Mouse (Mus musculus): ENCODE results near the gene Ksr2.
A peak's percentile ranks its signal among the peaks of the same experiment; 100 is the strongest.
"Not testable (repeated sequence)": the region's sequence is repeated elsewhere in the genome, so short reads cannot be mapped to it uniquely, and the experiment has no call there.

The Ksr2 gene

GRCm38 (mm10) chr5:117539221-117539620 is 125.4 kb downstream of the Ksr2 start:
- no peak for DNase-seq

DNA sequence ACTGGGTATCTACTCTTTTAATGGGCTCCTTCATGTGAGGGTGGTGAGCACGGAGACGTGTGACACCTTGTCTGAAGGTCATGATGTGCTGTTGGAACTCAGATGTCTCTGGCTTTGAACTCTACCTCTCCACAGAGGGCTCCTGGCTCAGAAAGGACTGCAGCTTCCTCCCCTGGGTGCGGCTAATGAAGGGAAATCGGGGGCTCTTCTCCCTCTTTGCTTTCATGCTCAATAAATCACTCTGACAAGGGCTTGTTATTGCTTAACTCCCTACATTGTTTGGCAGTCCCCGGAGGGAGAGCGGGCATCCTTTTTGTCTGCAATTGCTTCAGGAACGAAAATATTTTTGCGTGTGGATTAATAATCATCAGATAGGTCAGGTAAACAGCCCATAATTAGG is 127.9 kb downstream of the Ksr2 start:
- DNase-seq: no peak

DNA sequence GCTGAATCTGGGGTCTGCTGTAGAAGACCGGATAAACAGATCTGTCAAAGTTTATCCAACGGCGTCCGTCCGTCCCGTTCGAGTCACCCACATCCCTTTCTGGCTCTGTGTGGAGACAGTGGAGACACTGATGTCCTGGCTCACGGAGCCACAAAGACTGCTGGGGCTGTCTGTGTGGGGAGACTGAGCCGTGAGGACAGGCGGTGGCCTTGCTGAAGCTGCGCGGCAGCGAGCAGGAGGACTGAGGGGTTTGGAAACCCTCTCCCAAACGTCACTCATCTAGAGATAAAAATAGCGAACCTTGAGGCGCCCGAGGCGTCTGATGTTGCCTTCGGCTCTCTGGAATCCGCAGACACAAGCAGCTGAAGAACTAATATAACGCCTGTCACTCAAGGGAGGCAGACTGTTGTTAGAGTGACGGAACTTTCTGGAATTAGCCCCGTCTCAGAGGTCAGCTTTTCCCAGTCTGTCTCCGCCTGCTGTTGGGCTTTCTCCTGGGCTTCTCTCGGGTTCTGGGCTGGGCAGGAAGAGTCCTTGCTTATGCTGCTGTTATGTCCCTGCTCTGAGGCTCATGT is 133.0 kb downstream of the Ksr2 start:
- no peak for DNase-seq

DNA sequence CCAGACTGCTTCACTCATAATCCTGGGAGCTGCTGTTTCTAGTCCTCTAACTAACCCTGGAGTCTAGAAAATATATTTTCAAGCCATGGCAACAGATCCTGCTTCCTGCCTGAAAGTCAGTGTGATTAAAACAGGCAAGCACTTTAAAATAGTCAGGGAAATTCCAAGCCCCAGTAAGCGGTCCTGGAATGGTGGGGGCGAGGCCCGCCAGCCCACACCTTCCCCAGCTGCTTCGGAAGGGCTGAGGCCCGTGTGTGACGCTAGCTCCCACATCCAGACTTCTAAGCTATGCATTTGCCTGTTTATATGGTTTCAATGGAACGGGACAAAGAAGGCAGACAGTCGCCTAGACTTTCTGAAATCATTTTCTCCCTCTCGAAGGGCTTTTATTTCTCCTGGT is 137.2 kb downstream of the Ksr2 start:
- DNase-seq: no peak

GRCm38 (mm10) chr5:117552096-117552495 is 138.3 kb downstream of the Ksr2 start:
- no peak for DNase-seq

DNA sequence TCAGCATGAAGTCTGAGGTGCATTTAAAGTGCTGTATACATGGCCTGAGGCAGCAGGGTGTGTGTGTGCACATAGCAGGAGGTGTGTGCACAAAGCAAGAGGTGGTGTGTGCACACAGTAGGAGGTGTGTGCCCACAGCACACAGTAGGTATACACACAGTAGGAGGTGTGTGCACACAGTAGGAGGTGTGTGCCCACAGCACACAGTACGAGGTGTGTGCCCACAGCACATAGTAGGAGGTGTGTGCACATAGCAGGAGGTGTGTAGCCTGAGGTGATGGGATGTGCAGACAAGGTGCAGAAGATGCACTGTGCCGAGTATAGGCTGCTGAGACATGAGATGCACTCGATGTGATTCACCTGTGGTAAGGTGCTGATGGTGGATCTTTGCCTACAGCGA is 140.7 kb downstream of the Ksr2 start:
- no peak for DNase-seq

DNA sequence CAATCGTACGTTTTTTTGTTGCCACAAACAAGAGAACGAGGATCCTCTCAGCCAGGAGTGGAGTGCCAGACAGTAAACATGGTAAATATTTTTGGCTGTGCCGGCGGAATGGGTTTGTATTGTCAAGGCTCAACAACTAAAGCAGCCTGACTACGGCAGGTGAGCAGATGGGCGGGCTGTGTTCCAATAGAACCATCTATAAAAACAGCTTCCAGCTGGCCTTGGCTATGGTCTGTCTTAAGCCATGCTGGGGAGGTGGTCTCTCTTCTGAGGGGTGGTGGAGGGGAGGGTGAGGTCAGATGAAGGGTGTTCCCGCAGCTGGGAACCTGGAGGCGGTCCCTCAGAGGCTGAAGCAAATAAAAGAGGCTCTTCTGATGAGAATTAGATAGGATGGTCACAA is 142.8 kb downstream of the Ksr2 start:
- DNase-seq: no peak

- no peak for DNase-seq
Observed at GRCm38 (mm10) chr5:117561080-117561479, 147.3 kb downstream of the Ksr2 start.

GRCm38 (mm10) chr5:117566051-117566665 is 152.4 kb downstream of the Ksr2 start:
- DNase-seq: no peak

DNA sequence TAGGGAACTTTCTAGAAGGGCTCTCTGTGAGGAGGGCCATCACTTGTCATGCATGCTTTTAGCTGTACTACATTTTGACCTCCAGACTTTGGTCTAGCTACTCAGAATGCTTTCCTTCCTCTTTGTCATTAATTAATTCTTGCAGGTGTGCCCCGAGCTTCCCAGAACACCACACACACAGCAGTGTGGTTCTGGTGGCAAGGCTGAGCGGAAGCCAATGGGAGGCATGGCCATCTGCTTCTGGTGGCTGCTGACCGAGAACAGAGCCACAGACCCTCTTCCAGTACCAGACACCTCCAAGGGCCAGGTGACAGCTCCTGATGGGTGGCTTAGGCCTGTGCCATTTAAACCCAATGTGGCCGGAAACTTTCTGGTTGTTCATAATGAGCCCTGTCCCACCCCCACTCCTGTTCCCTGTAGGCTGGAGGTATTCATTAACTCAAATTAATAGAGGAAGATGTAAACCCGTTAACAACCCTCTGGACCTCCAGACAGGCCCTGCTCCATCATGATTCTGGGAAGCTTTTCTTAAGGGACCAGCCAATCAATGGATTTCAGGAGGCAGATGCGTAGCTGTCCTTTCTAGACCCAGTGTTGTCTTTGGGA is 155.5 kb downstream of the Ksr2 start:
- no peak for DNase-seq

DNA sequence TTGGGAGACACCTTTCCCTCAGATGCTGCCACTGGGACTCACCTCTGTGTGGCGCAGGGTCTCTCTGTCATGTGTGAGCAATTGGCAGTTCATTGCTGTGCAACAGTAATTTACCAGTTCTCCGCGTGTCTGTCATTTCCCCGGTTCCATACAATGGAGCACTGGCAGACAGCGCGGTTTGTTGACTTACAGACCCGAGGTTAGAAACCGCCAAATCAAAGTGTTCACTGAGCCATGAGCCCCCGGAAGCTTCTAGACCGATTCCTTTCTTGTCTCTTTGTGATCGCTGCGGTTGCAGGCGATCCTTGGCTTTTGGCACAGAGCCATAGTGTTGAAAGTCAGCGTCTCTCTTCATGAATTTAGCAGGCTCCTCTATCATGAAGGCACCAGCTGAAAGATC is 158.6 kb downstream of the Ksr2 start:
- no peak for DNase-seq

DNA sequence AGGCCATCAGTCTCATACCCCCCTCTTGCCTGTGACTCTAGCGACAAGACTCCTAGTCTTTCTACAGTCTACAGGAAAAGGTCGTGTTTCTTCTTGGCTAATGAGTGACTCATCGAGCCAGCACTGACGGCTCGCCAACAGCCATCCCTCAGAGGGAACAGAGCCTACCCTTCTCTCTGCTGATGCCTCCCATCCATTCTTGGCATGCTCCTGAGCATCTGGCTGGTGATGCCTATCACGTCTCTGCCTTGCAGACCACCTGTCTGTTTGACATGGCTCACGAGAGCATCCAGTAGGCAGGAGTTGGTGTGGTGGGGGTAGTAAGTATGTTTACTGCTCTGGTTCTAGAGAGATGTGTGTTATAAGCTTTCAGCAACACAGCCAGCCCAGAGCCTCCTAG is 161.1 kb downstream of the Ksr2 start:
- DNase-seq: no peak

DNA sequence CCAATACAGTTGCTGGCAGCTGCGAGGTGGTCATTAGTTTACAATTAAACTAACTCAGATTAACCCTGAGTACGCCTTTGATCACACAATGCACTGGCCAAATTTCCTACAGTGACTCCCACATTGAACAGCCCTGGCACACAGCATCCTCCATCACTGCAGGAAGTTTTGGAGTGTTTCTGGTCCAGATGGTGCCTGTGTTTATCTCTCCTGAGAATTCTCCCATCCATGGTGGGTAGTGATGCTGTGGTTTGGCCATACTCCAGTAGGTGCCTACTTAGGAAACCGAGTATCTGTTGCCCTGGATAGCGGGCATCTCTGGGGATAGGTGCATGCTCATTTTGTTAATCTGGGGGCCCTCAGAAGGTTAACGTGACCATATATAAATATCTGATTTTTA is 163.8 kb downstream of the Ksr2 start:
- no peak for DNase-seq

DNA sequence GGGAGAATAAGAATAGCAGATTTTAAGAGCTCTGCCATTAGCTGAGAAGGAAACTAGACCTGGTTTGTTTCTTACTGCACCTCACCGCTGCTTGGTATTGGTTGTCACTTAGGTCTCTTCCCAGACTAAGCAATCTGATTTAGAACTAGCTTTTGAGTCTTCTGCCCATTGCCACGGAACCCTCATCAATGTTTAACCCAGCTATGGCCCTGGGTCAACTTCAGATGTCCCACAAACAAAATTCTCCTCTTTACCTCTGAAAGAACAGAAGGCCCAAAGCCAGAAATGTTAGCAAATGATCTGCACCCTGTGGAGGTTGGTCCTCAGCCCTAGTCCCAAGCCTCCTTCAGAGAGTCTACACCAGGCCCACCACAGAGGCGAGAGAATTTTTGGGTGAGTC is 167.9 kb downstream of the Ksr2 start:
- DNase-seq: no peak

DNA sequence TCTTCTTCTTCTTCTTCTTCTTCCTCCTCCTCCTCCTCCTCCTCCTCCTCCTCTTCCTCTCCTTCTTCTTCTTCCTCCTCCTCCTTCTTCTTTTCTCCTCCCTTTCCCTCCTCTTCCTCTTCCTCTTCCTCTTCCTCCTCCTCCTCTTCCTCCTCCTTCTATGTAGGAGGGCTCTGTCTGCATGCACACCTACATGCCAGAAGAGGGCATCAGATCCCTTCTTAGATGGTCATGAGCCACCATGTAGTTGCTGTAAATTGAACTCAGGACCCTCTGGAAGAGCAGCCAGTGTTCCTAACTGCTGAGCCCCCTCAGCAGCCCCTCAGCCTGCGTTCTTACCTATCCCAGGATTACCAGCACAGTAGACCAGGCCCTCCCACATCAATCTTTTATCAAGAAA is 170.6 kb downstream of the Ksr2 start:
- no peak for DNase-seq

- DNase-seq: no peak
Observed at GRCm38 (mm10) chr5:117589266-117589665, 175.5 kb downstream of the Ksr2 start.

- DNase-seq: no peak
Observed at GRCm38 (mm10) chr5:117593273-117593672, 179.5 kb downstream of the Ksr2 start.

DNA sequence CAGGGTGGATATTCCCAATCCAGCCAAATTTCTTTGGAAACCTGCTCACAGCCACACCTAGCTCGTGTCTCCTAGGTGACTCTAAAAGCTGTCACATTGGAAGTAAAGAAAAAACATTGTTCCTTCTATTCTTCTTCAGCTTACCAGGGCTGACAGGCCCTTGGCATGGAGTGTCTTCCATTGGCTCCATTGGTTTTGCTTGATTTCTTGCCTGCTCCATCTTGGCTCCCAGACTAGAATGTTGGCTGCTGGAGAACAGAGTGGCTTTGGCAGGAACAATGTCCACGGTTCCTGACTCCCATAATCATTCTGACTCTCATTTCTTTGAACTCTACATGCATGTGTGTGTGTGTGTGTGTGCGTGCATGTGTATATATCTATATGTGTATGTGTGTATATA is 183.0 kb downstream of the Ksr2 start:
- DNase-seq: no peak

GRCm38 (mm10) chr5:117602026-117602425 is 188.2 kb downstream of the Ksr2 start:
- DNase-seq: no peak

GRCm38 (mm10) chr5:117607761-117608309 is 194.0 kb downstream of the Ksr2 start:
- no peak for DNase-seq

- peak; percentile 77 for DNase-seq
Observed at GRCm38 (mm10) chr5:117614331-117615024, 200.7 kb downstream of the Ksr2 start.

- DNase-seq: no peak
Observed at GRCm38 (mm10) chr5:117620292-117620691, 206.5 kb downstream of the Ksr2 start.

GRCm38 (mm10) chr5:117622221-117622620 is 208.4 kb downstream of the Ksr2 start:
- DNase-seq: no peak

DNA sequence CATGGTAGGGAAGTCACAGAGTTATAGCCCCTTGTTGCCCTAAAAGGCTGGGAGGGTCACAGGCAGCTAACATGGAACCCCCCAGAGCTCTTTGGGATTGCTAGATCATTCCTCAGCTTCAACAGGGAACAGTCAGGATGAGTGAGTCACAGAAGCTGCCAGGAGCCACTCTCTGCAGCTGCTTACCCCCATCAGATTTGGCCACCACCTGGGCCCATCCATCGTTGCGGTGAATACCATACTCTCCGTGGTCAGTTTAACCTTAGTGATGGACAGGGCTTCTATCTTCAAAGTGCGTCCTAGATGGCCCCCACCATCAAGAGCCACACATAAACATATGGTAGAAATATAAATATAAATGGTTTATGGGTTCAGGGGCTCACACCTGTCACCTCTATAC is 209.4 kb downstream of the Ksr2 start:
- DNase-seq: not testable (repeated sequence)

Data from thymus, postnatal 4 days (tissue).